Mouse (Mus musculus) limb, embryonic 11.5 days (tissue): ENCODE results near the gene Rsc1a1. TPM values are rescaled to one million over a fixed set of nuclear protein-coding genes. Genes with fewer than 3 reads are reported as not detected.

Source experiments
- ATAC-seq: fragments of 200-750 bp; cut with Nextera tagmentation; 2 replicates; pipeline ENCODE4 v1.8.0; 2017; ENCODE audit warnings: low read depth; ENCODE audit not compliant: insufficient number of reproducible peaks, low FRiP score, low TSS enrichment
- DNase-seq: peaks from one replicate; pipeline ENCODE4 v3.0.0-alpha.2; 2015; ENCODE audit warnings: low spot score
- H3K27ac ChIP-seq: fragments of 300-500 bp; sonication (generic); replicated peaks from 2 replicates; pipeline ENCODE4 v1.5.1; 2014; ENCODE audit warnings: low read depth, mild to moderate bottlenecking, low read length
- H3K27me3 ChIP-seq: fragments of 300-500 bp; sonication (generic); 2 replicates; pipeline ENCODE4 v1.6.1; 2014; ENCODE audit warnings: mild to moderate bottlenecking, low read length, mixed read lengths; ENCODE audit not compliant: control insufficient read depth, insufficient read depth
- H3K36me3 ChIP-seq: fragments of 300-500 bp; sonication (generic); 2 replicates; pipeline ENCODE4 v1.6.1; 2014; ENCODE audit warnings: mild to moderate bottlenecking, low read length, moderate library complexity, mixed read lengths; ENCODE audit not compliant: control insufficient read depth, insufficient read depth
- H3K4me1 ChIP-seq: fragments of 300-500 bp; sonication (generic); 2 replicates; pipeline ENCODE4 v1.6.1; 2014; ENCODE audit warnings: low read length, mixed read lengths; ENCODE audit not compliant: control insufficient read depth, insufficient read depth
- H3K4me2 ChIP-seq: fragments of 300-500 bp; sonication (generic); 2 replicates; pipeline ENCODE4 v1.6.1; 2014; ENCODE audit warnings: low read depth, mild to moderate bottlenecking, moderate library complexity; ENCODE audit not compliant: severe bottlenecking
- H3K4me3 ChIP-seq: fragments of 300-500 bp; sonication (generic); 2 replicates; pipeline ENCODE4 v1.5.1; 2014; ENCODE audit warnings: low read depth, low read length
- H3K9ac ChIP-seq: fragments of 300-500 bp; sonication (generic); 2 replicates; pipeline ENCODE4 v1.6.1; 2014; ENCODE audit warnings: mild to moderate bottlenecking, low read length
- H3K9me3 ChIP-seq: fragments of 300-500 bp; sonication (generic); 2 replicates; pipeline ENCODE4 v1.6.1; 2016; ENCODE audit warnings: low read length; ENCODE audit not compliant: control insufficient read depth
- WGBS: fragments of 180-500 bp; shearing (Covaris S2); extraction: QIAGEN DNeasy Blood & Tissue Kit; methylation state at CpG from one replicate; pipeline ENCODE4 v1.1.7; 2014; 5-methylcytosine and 5-hydroxymethylcytosine counted together
- polyA plus RNA-seq: library from polyadenylated mRNA; unstranded; fragments of >200 nt; fragmentation: Nextera tagmentation; extraction: Ambion mirVana; gene quantifications from 2 replicates; pipeline ENCODE4 v1.2.1, GENCODE M21; 2014

Gene Rsc1a1
- 1.4 and 3.5 TPM in 2 replicates for polyA plus RNA-seq

- DNase-seq (no peak), ATAC-seq (no peak)
- H3K9ac ChIP-seq = no peak within 1 kb of the TSS
- H3K4me3 ChIP-seq = no peak within 1 kb of the TSS
- H3K27ac ChIP-seq = no peak within 1 kb of the TSS
- no peak within 1 kb of the TSS for H3K4me2 ChIP-seq
- H3K36me3 ChIP-seq = peaks cover 19% of the 10 kb centered on the region
- no peaks in the 10 kb centered on the region for H3K27me3 ChIP-seq
- H3K4me1 ChIP-seq = peaks cover 6% of the 10 kb centered on the region
- WGBS = 96% methylated on average over 6 of the region's 6 CpGs
- H3K9me3 ChIP-seq = no peaks in the 10 kb centered on the region
These were observed at the start of gene Rsc1a1 for GRCm38 (mm10) chr4:141685499-141685898. TSS of gene Rsc1a1 (minus strand) at chr4:141685599.

GRCm38 (mm10) chr4:141735206-141735560, 49.8 kb upstream of the Rsc1a1 start:
- peak overlapping the region; percentile 20 for H3K4me3 ChIP-seq
- no peaks in the 10 kb centered on the region for H3K27me3 ChIP-seq
- ATAC-seq = no peak
- WGBS = 25% methylated on average over 9 of the region's 9 CpGs
- peak overlapping the region; percentile 61 for H3K4me2 ChIP-seq
- H3K36me3 ChIP-seq = no peaks in the 10 kb centered on the region
- H3K4me1 ChIP-seq = no peaks in the 10 kb centered on the region
- H3K9ac ChIP-seq = no peak overlapping the region; the same call in 1 of the 2 replicates
- H3K9me3 ChIP-seq = no peaks in the 10 kb centered on the region
- DNase-seq = no peak
- no peak overlapping the region for H3K27ac ChIP-seq

- H3K9me3 ChIP-seq = no peaks in the 10 kb centered on the region
- peak overlapping the region; percentile 61 for H3K4me2 ChIP-seq
- H3K9ac ChIP-seq = peak overlapping the region; percentile 45; the same call in 1 of the 2 replicates
- no peaks in the 10 kb centered on the region for H3K36me3 ChIP-seq
- DNase-seq (peak; percentile 91), ATAC-seq (peak; percentile 97)
- no peak overlapping the region; the same call in 1 of the 2 replicates for H3K27ac ChIP-seq
- peak overlapping the region; percentile 20 for H3K4me3 ChIP-seq
- no peaks in the 10 kb centered on the region for H3K27me3 ChIP-seq
- H3K4me1 ChIP-seq = no peaks in the 10 kb centered on the region
- WGBS = 7% methylated on average over 24 of the region's 24 CpGs
These were observed 49.2 kb upstream of the Rsc1a1 start for GRCm38 (mm10) chr4:141734446-141735205.

- Histone ChIP-seq H3K36me3 (no peaks in the 10 kb centered on the region), H3K9me3 (no peaks in the 10 kb centered on the region), H3K4me1 (no peaks in the 10 kb centered on the region), H3K4me2 (no peak overlapping the region), H3K9ac (no peak overlapping the region), H3K27ac (no peak overlapping the region), H3K4me3 (no peak overlapping the region), H3K27me3 (no peaks in the 10 kb centered on the region)
- DNase-seq = no peak
- no peak for ATAC-seq
- WGBS = 85% methylated on average over 5 of the region's 5 CpGs
These were observed 46.4 kb upstream of the Rsc1a1 start for GRCm38 (mm10) chr4:141731766-141732165.

- no peak for DNase-seq
- H3K9ac ChIP-seq = no peak overlapping the region
- no peak for ATAC-seq
- H3K36me3 ChIP-seq = no peaks in the 10 kb centered on the region
- H3K4me2 ChIP-seq = no peak overlapping the region
- no peak overlapping the region for H3K27ac ChIP-seq
- no peaks in the 10 kb centered on the region for H3K27me3 ChIP-seq
- H3K4me3 ChIP-seq = no peak overlapping the region
- 86% methylated on average over 13 of the region's 13 CpGs for WGBS
- no peaks in the 10 kb centered on the region for H3K9me3 ChIP-seq
- no peaks in the 10 kb centered on the region for H3K4me1 ChIP-seq
These were observed 45.0 kb upstream of the Rsc1a1 start for GRCm38 (mm10) chr4:141730401-141730800.

GRCm38 (mm10) chr4:141729266-141729665, 43.9 kb upstream of the Rsc1a1 start:
- WGBS = 75% methylated on average over 3 of the region's 3 CpGs
- Histone ChIP-seq H3K4me3 (no peak overlapping the region), H3K27me3 (no peaks in the 10 kb centered on the region), H3K4me1 (no peaks in the 10 kb centered on the region), H3K36me3 (no peaks in the 10 kb centered on the region), H3K27ac (no peak overlapping the region), H3K9me3 (no peaks in the 10 kb centered on the region), H3K9ac (no peak overlapping the region), H3K4me2 (no peak overlapping the region)
- no peak for DNase-seq
- ATAC-seq = no peak

- Histone ChIP-seq H3K4me2 (no peak overlapping the region), H3K4me3 (no peak overlapping the region), H3K36me3 (no peaks in the 10 kb centered on the region), H3K4me1 (peaks cover 8% of the 10 kb centered on the region; the same call in 1 of the 2 replicates), H3K9ac (no peak overlapping the region), H3K9me3 (no peaks in the 10 kb centered on the region), H3K27ac (no peak overlapping the region), H3K27me3 (no peaks in the 10 kb centered on the region)
- 63% methylated on average over 3 of the region's 3 CpGs for WGBS
- ATAC-seq (no peak), DNase-seq (no peak)
These were observed 40.3 kb upstream of the Rsc1a1 start for GRCm38 (mm10) chr4:141725738-141726137.

- Histone ChIP-seq H3K27me3 (no peaks in the 10 kb centered on the region), H3K4me1 (peaks cover 8% of the 10 kb centered on the region; the same call in 1 of the 2 replicates), H3K4me3 (no peak overlapping the region), H3K4me2 (no peak overlapping the region), H3K27ac (no peak overlapping the region), H3K9ac (no peak overlapping the region), H3K9me3 (no peaks in the 10 kb centered on the region), H3K36me3 (no peaks in the 10 kb centered on the region; the same call in 1 of the 2 replicates)
- ATAC-seq (no peak), DNase-seq (no peak)
- WGBS = 84% methylated on average over 5 of the region's 5 CpGs
These were observed 39.9 kb upstream of the Rsc1a1 start for GRCm38 (mm10) chr4:141725277-141725676.
